Mouse (Mus musculus) hindbrain, embryonic 13.5 days (tissue): ENCODE measurements around the gene Slc38a6. TPM values are rescaled to one million over a fixed set of nuclear protein-coding genes. Genes with fewer than 3 reads are reported as not detected.
A peak's percentile ranks its signal among the peaks of the same experiment; 100 is the strongest.

Experiments
- ATAC-seq: fragments of 200-750 bp; cut with Nextera tagmentation; 2 replicates; pipeline ENCODE4 v1.8.0; 2017; ENCODE audit warnings: moderate TSS enrichment; ENCODE audit not compliant: low FRiP score
- H3K27ac ChIP-seq: fragments of 300-500 bp; sonication (generic); 2 replicates; pipeline ENCODE4 v1.5.1; 2015; ENCODE audit warnings: inconsistent platforms, mild to moderate bottlenecking, moderate library complexity
- H3K27me3 ChIP-seq: fragments of 300-500 bp; sonication (generic); 2 replicates; pipeline ENCODE4 v1.6.1; 2015; ENCODE audit warnings: mild to moderate bottlenecking, inconsistent platforms
- H3K36me3 ChIP-seq: fragments of 300-500 bp; sonication (generic); 2 replicates; pipeline ENCODE4 v1.6.1; 2015; ENCODE audit warnings: mild to moderate bottlenecking, inconsistent platforms
- H3K4me1 ChIP-seq: fragments of 300-500 bp; sonication (generic); replicated peaks from 2 replicates; pipeline ENCODE4 v1.6.1; 2015; ENCODE audit warnings: inconsistent platforms
- H3K4me2 ChIP-seq: fragments of 300-500 bp; sonication (generic); 2 replicates; pipeline ENCODE4 v1.6.1; 2015; ENCODE audit warnings: inconsistent platforms, mild to moderate bottlenecking, moderate library complexity
- H3K4me3 ChIP-seq: fragments of 300-500 bp; sonication (generic); 2 replicates; pipeline ENCODE4 v1.5.1; 2015; ENCODE audit warnings: mild to moderate bottlenecking, inconsistent platforms
- H3K9ac ChIP-seq: fragments of 300-500 bp; sonication (generic); 2 replicates; pipeline ENCODE4 v1.6.1; 2015; ENCODE audit warnings: mild to moderate bottlenecking, inconsistent platforms
- H3K9me3 ChIP-seq: fragments of 300-500 bp; sonication (generic); 2 replicates; pipeline ENCODE4 v1.6.1; 2016; ENCODE audit warnings: inconsistent platforms
- WGBS: fragments of 180-500 bp; shearing (Covaris S2); methylation state at CpG from one replicate; pipeline ENCODE4 v1.1.7; 2015; 5-methylcytosine and 5-hydroxymethylcytosine counted together
- polyA plus RNA-seq: library from polyadenylated mRNA; unstranded; fragments of >200 nt; fragmentation: Nextera tagmentation; extraction: Ambion mirVana; gene quantifications from 2 replicates; pipeline ENCODE4 v1.2.1, GENCODE M21; 2015

Slc38a6 gene
- polyA plus RNA-seq, 1 experiment from 2014 or later, result 14.3 TPM

- Histone ChIP-seq H3K9ac (no peak overlapping the region), H3K27ac (no peak overlapping the region), H3K27me3 (no peaks in the 10 kb centered on the region), H3K4me3 (no peak overlapping the region), H3K4me1 (0 out of 2 replicates have a peak, but pooled peaks cover 9% of the 10 kb centered on the region), H3K4me2 (no peak overlapping the region), H3K9me3 (no peaks in the 10 kb centered on the region), H3K36me3 (no peaks in the 10 kb centered on the region)
- 76% methylated on average over 12 of the region's 12 CpGs for WGBS
- no peak for ATAC-seq
Measured at GRCm38 (mm10) chr12:73382290-73383178, 96.0 kb downstream of the Slc38a6 start.

- Histone ChIP-seq H3K36me3 (no peaks in the 10 kb centered on the region), H3K27me3 (no peaks in the 10 kb centered on the region), H3K9me3 (no peaks in the 10 kb centered on the region), H3K4me3 (no peak overlapping the region), H3K9ac (no peak overlapping the region), H3K4me1 (0 out of 2 replicates have a peak, but pooled peaks cover 9% of the 10 kb centered on the region), H3K4me2 (no peak overlapping the region), H3K27ac (no peak overlapping the region)
- ATAC-seq, result no peak
- 70% methylated on average over 5 of the region's 5 CpGs for WGBS
Measured at GRCm38 (mm10) chr12:73383179-73383510, 96.6 kb downstream of the Slc38a6 start.

- WGBS, result 88% methylated on average over 3 of the region's 3 CpGs
- no peak overlapping the region for H3K4me2 ChIP-seq
- H3K9me3 ChIP-seq, result no peaks in the 10 kb centered on the region
- no peak for ATAC-seq
- no peaks in the 10 kb centered on the region for H3K27me3 ChIP-seq
- 0 out of 2 replicates have a peak, but pooled peaks cover 9% of the 10 kb centered on the region for H3K4me1 ChIP-seq
- no peak overlapping the region for H3K4me3 ChIP-seq
- H3K9ac ChIP-seq, result no peak overlapping the region
- H3K27ac ChIP-seq, result no peak overlapping the region
- no peaks in the 10 kb centered on the region for H3K36me3 ChIP-seq
Measured at GRCm38 (mm10) chr12:73383861-73384260, 97.3 kb downstream of the Slc38a6 start.

GRCm38 (mm10) chr12:73384747-73385146 is 98.2 kb downstream of the Slc38a6 start:
- WGBS, result 65% methylated on average over 6 of the region's 6 CpGs
- no peak overlapping the region for H3K27ac ChIP-seq
- H3K9me3 ChIP-seq, result no peaks in the 10 kb centered on the region
- no peaks in the 10 kb centered on the region for H3K36me3 ChIP-seq
- no peak overlapping the region for H3K4me2 ChIP-seq
- H3K27me3 ChIP-seq, result no peaks in the 10 kb centered on the region
- no peak for ATAC-seq
- H3K4me3 ChIP-seq, result no peak overlapping the region
- H3K9ac ChIP-seq, result no peak overlapping the region
- 0 out of 2 replicates have a peak, but pooled peaks cover 9% of the 10 kb centered on the region for H3K4me1 ChIP-seq

GRCm38 (mm10) chr12:73392507-73392906 is 105.9 kb downstream of the Slc38a6 start:
- no peak overlapping the region for H3K27ac ChIP-seq
- H3K9ac ChIP-seq, result no peak overlapping the region
- H3K4me2 ChIP-seq, result no peak overlapping the region
- H3K4me3 ChIP-seq, result no peak overlapping the region
- WGBS, result 95% methylated on average over 1 of the region's 1 CpGs
- H3K36me3 ChIP-seq, result no peaks in the 10 kb centered on the region
- peaks cover 4% of the 10 kb centered on the region for H3K4me1 ChIP-seq
- H3K27me3 ChIP-seq, result no peaks in the 10 kb centered on the region
- no peaks in the 10 kb centered on the region for H3K9me3 ChIP-seq
- no peak for ATAC-seq

- H3K4me2 ChIP-seq, result no peak overlapping the region
- no peaks in the 10 kb centered on the region for H3K27me3 ChIP-seq
- no peak for ATAC-seq
- no peak overlapping the region for H3K9ac ChIP-seq
- H3K9me3 ChIP-seq, result no peaks in the 10 kb centered on the region
- no peak overlapping the region for H3K4me3 ChIP-seq
- peaks cover 4% of the 10 kb centered on the region for H3K4me1 ChIP-seq
- H3K27ac ChIP-seq, result no peak overlapping the region
- H3K36me3 ChIP-seq, result no peaks in the 10 kb centered on the region
Measured at GRCm38 (mm10) chr12:73393018-73393417, 106.4 kb downstream of the Slc38a6 start.

GRCm38 (mm10) chr12:73393881-73394291 is 107.3 kb downstream of the Slc38a6 start:
- Histone ChIP-seq H3K27me3 (no peaks in the 10 kb centered on the region), H3K4me2 (no peak overlapping the region), H3K9ac (no peak overlapping the region), H3K9me3 (no peaks in the 10 kb centered on the region), H3K4me1 (peaks cover 4% of the 10 kb centered on the region), H3K36me3 (no peaks in the 10 kb centered on the region), H3K4me3 (no peak overlapping the region), H3K27ac (0 out of 2 replicates have a peak overlapping the region, but pooled peaks have one; percentile 15)
- 35% methylated on average over 6 of the region's 6 CpGs for WGBS
- ATAC-seq, result no peak

GRCm38 (mm10) chr12:73394571-73394970 is 108.0 kb downstream of the Slc38a6 start:
- WGBS, result 89% methylated on average over 5 of the region's 5 CpGs
- ATAC-seq, result no peak
- no peaks in the 10 kb centered on the region for H3K27me3 ChIP-seq

GRCm38 (mm10) chr12:73399426-73399825 is 112.8 kb downstream of the Slc38a6 start:
- Histone ChIP-seq H3K27me3 (no peaks in the 10 kb centered on the region), H3K4me1 (peaks cover 6% of the 10 kb centered on the region; the same call in 1 of the 2 replicates), H3K4me2 (no peak overlapping the region), H3K27ac (no peak overlapping the region), H3K4me3 (no peak overlapping the region), H3K9me3 (no peaks in the 10 kb centered on the region), H3K9ac (no peak overlapping the region), H3K36me3 (no peaks in the 10 kb centered on the region)
- ATAC-seq, result no peak
- 55% methylated on average over 4 of the region's 4 CpGs for WGBS

More at GRCm38 (mm10) chr12:73394571-73394970, 108.0 kb downstream of the Slc38a6 start:
- Histone ChIP-seq H3K4me3 (no peak overlapping the region), H3K27ac (no peak overlapping the region), H3K9me3 (no peaks in the 10 kb centered on the region), H3K36me3 (no peaks in the 10 kb centered on the region), H3K9ac (no peak overlapping the region), H3K4me2 (no peak overlapping the region), H3K4me1 (peaks cover 4% of the 10 kb centered on the region)

- ATAC-seq, result no peak
- no peaks in the 10 kb centered on the region for H3K9me3 ChIP-seq
- no peaks in the 10 kb centered on the region for H3K27me3 ChIP-seq
- H3K36me3 ChIP-seq, result no peaks in the 10 kb centered on the region
- H3K4me3 ChIP-seq, result no peak overlapping the region
- H3K4me2 ChIP-seq, result no peak overlapping the region
- H3K9ac ChIP-seq, result no peak overlapping the region
- 86% methylated on average over 4 of the region's 4 CpGs for WGBS
- peaks cover 16% of the 10 kb centered on the region for H3K4me1 ChIP-seq
- no peak overlapping the region for H3K27ac ChIP-seq
Measured at GRCm38 (mm10) chr12:73400481-73401025, 114.0 kb downstream of the Slc38a6 start.

GRCm38 (mm10) chr12:73401520-73402130 is 115.0 kb downstream of the Slc38a6 start:
- 85% methylated on average over 3 of the region's 3 CpGs for WGBS
- Histone ChIP-seq H3K4me1 (peaks cover 16% of the 10 kb centered on the region), H3K4me2 (no peak overlapping the region), H3K4me3 (no peak overlapping the region), H3K27ac (no peak overlapping the region), H3K9ac (no peak overlapping the region), H3K27me3 (no peaks in the 10 kb centered on the region), H3K36me3 (no peaks in the 10 kb centered on the region), H3K9me3 (no peaks in the 10 kb centered on the region)
- ATAC-seq, result no peak

- Histone ChIP-seq H3K9me3 (no peaks in the 10 kb centered on the region), H3K4me2 (no peak overlapping the region), H3K4me3 (no peak overlapping the region), H3K27ac (no peak overlapping the region), H3K36me3 (no peaks in the 10 kb centered on the region), H3K4me1 (peaks cover 16% of the 10 kb centered on the region), H3K27me3 (no peaks in the 10 kb centered on the region), H3K9ac (no peak overlapping the region)
- ATAC-seq, result no peak
- 89% methylated on average over 5 of the region's 5 CpGs for WGBS
Measured at GRCm38 (mm10) chr12:73402137-73402712, 115.6 kb downstream of the Slc38a6 start.
